Mouse (Mus musculus) liver, embryonic 11.5 days (tissue): ENCODE data around the gene Apopt1. TPM values are rescaled to one million over a fixed set of nuclear protein-coding genes. Genes with fewer than 3 reads are reported as not detected.
"Not testable (repeated sequence)": the region's sequence is repeated elsewhere in the genome, so short reads cannot be mapped to it uniquely, and the experiment has no call there.

ENCODE experiments used
- ATAC-seq: fragments of 200-750 bp; cut with Nextera tagmentation; replicated peaks from 2 replicates; pipeline ENCODE4 v1.8.0; 2017; ENCODE audit warnings: moderate number of reproducible peaks, mild to moderate bottlenecking, moderate TSS enrichment, moderate library complexity; ENCODE audit not compliant: low FRiP score
- DNase-seq: peaks from one replicate; pipeline ENCODE4 v3.0.0-alpha.2; 2017; ENCODE audit warnings: low spot score
- H3K27ac ChIP-seq: fragments of 300-500 bp; sonication (generic); 2 replicates; pipeline ENCODE4 v1.5.1; 2014; ENCODE audit warnings: mild to moderate bottlenecking, low read depth, low read length, control low read depth
- H3K27me3 ChIP-seq: fragments of 300-500 bp; sonication (generic); replicated peaks from 2 replicates; pipeline ENCODE4 v1.6.1; 2014; ENCODE audit warnings: low read length, mixed read lengths; ENCODE audit not compliant: control insufficient read depth, insufficient read depth
- H3K36me3 ChIP-seq: fragments of 300-500 bp; sonication (generic); 2 replicates; pipeline ENCODE4 v1.6.1; 2014; ENCODE audit warnings: mild to moderate bottlenecking, low read length, moderate library complexity, mixed read lengths; ENCODE audit not compliant: control insufficient read depth, insufficient read depth
- H3K4me1 ChIP-seq: fragments of 300-500 bp; sonication (generic); replicated peaks from 2 replicates; pipeline ENCODE4 v1.6.1; 2014; ENCODE audit warnings: low read length, mixed read lengths; ENCODE audit not compliant: control insufficient read depth, insufficient read depth
- H3K4me2 ChIP-seq: fragments of 300-500 bp; sonication (generic); 2 replicates; pipeline ENCODE4 v1.6.1; 2014; ENCODE audit warnings: mild to moderate bottlenecking, control low read depth, moderate library complexity
- H3K4me3 ChIP-seq: fragments of 300-500 bp; sonication (generic); 2 replicates; pipeline ENCODE4 v1.5.1; 2014; ENCODE audit warnings: low read depth, low read length, control low read depth
- H3K9ac ChIP-seq: fragments of 300-500 bp; sonication (generic); 2 replicates; pipeline ENCODE4 v1.6.1; 2014; ENCODE audit warnings: low read depth, low read length, control low read depth
- H3K9me3 ChIP-seq: fragments of 300-500 bp; sonication (generic); 2 replicates; pipeline ENCODE4 v1.6.1; 2016; ENCODE audit warnings: low read length, inconsistent platforms, mixed read lengths; ENCODE audit not compliant: control insufficient read depth
- WGBS: fragments of 180-500 bp; shearing (Covaris S2); extraction: QIAGEN DNeasy Blood & Tissue Kit; methylation state at CpG from one replicate; pipeline ENCODE4 v1.1.7; 2014; 5-methylcytosine and 5-hydroxymethylcytosine counted together
- polyA plus RNA-seq: library from polyadenylated mRNA; unstranded; fragments of >200 nt; fragmentation: Nextera tagmentation; extraction: Ambion mirVana; gene quantifications from 2 replicates; pipeline ENCODE4 v1.2.1, GENCODE M21; 2014

Gene Apopt1
- polyA plus RNA-seq, 1 experiment from 2014 or later = 67.7 TPM

DNA sequence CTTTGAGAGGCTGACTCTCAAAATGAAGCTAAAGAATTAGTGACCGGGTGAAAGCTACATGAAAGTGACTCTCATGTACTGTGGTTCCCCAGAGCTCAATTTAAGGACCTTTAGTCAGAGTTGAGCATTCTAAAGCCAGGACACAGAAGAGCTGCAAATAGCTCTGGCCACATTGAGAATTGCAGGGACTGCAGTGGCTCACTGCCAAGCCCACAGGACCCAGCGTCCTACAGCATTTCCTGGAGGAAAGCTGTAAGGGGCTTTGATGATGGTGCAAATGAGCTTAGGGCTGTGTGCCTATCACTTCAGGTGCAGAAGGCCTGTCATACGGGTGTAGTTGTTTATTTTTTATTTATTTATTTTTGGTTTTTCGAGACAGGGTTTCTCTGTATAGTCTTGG is 4.9 kb upstream of the Apopt1 start:
- Histone ChIP-seq H3K9ac (no peak overlapping the region), H3K36me3 (peaks cover 17% of the 10 kb centered on the region), H3K27me3 (no peaks in the 10 kb centered on the region; the same call in 1 of the 2 replicates), H3K27ac (no peak overlapping the region), H3K4me3 (no peak overlapping the region), H3K9me3 (no peaks in the 10 kb centered on the region), H3K4me1 (peaks cover 8% of the 10 kb centered on the region), H3K4me2 (no peak overlapping the region)
- no peak for DNase-seq
- WGBS = 85% methylated on average over 4 of the region's 4 CpGs
- no peak for ATAC-seq

DNA sequence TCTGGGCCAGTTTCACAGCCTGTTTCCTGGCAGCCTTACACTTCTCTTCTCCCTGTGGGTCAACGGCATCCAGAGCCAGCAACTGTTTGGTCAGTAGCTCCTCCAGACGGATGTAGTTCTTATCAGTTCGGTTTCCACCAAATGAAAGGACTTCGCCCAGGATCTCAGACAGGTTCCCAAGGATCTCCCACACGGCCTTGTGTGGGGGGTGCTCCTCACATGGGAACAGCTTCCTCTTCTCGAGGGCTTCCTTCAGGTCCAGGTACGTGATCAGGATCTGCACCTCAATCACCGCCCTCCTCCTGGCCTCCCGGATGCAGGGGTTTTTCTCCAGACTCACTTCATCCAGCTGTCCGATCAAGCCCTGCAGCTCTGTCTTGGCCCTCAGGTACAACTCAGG is 3.0 kb upstream of the Apopt1 start:
- 91% methylated on average over 10 of the region's 10 CpGs for WGBS
- H3K4me2 ChIP-seq = no peak overlapping the region
- H3K9ac ChIP-seq = no peak overlapping the region
- no peaks in the 10 kb centered on the region for H3K27me3 ChIP-seq
- peaks cover 17% of the 10 kb centered on the region for H3K36me3 ChIP-seq
- DNase-seq (no peak), ATAC-seq (no peak)
- H3K4me1 ChIP-seq = peaks cover 15% of the 10 kb centered on the region
- H3K9me3 ChIP-seq = no peaks in the 10 kb centered on the region
- H3K4me3 ChIP-seq = no peak overlapping the region
- H3K27ac ChIP-seq = no peak overlapping the region

DNA sequence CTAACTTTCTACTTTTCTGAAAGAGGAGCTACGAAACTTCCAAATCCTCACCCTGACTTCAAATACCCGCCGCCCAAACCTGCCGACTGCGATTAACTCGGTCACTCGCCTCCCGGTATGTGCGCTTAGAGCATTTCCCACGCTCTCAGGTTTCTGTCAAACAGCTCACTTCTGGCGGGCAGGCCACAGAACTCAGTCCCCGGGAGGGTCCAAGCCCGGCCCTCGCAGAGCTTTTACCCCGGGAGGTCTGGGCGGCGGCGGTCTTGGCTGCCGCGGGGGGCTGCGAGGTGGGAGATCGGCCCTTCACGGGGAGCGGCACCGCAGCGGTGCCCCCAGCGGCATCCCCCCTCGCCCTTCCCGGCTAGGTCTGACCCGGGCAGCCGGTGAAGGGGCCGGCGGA is 585 bp upstream of the Apopt1 start:
- peak; percentile 51 for DNase-seq
- H3K9ac ChIP-seq = peak overlapping the region; percentile 85
- WGBS = under 1% methylated on average over 33 of the region's 33 CpGs

DNA sequence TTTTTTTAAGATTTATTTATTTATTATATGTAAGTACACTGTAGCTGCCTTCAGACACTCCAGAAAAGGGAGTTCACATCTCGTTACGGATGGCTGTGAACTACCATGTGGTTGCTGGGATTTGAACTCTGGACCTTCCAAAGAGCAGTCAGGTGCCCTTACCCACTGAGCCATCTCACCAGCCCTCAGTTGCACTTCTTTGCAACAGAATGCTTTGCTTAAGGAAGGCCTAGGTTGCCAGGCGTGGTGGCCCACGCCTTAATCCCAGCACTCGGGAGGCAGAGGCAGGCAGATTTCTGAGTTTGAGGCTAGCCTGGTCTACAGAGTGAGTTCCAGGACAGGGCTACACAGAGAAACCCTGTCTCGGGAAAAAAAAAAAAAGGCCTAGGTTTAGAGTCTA is 819 bp downstream of the Apopt1 start:
- WGBS = 70% methylated on average over 6 of the region's 6 CpGs
- ATAC-seq, H3K9ac ChIP-seq: not testable (repeated sequence)

More for the DNA sequence above, 585 bp upstream of the Apopt1 start:
- H3K4me2 ChIP-seq = peak overlapping the region; percentile 91
- H3K36me3 ChIP-seq = peaks cover 17% of the 10 kb centered on the region
- no peaks in the 10 kb centered on the region for H3K9me3 ChIP-seq
- peak overlapping the region; percentile 70 for H3K27ac ChIP-seq
- no peaks in the 10 kb centered on the region for H3K27me3 ChIP-seq
- peak; percentile 23; the same call in 1 of the 2 replicates for ATAC-seq
- peaks cover 15% of the 10 kb centered on the region for H3K4me1 ChIP-seq
- H3K4me3 ChIP-seq = peak overlapping the region; percentile 94

DNA sequence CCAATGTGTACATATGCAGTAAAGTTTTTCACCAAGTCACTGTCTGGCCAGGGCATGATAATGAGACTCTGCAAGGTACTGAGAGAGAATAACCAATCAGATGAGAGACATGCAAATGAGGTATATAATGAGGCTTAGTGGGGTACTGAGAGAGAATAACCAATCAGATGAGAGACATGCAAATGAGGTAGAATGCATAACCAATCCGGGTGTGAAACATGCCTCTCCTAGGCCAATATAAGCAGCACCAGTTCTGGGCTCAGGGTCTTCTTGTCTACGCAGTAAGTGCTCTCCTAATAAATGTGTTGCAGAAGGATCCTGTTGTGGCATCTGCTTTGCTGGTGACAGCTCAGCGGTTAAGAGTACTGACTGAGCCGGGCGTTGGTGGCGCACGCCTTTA is 3.4 kb downstream of the Apopt1 start:
- ATAC-seq (no peak), DNase-seq (no peak)
- H3K4me1 ChIP-seq = peaks cover 14% of the 10 kb centered on the region
- no peak overlapping the region for H3K4me2 ChIP-seq
- H3K9ac ChIP-seq = no peak overlapping the region
- WGBS = 95% methylated on average over 7 of the region's 7 CpGs
- H3K27ac ChIP-seq = no peak overlapping the region
- H3K36me3 ChIP-seq = no peaks in the 10 kb centered on the region
- no peaks in the 10 kb centered on the region for H3K9me3 ChIP-seq
- H3K4me3 ChIP-seq = no peak overlapping the region
- no peaks in the 10 kb centered on the region for H3K27me3 ChIP-seq

More for the DNA sequence above, 819 bp downstream of the Apopt1 start:
- H3K4me2 ChIP-seq = peak overlapping the region; percentile 91
- not testable (repeated sequence) for DNase-seq, H3K9me3 ChIP-seq, H3K27me3 ChIP-seq, H3K27ac ChIP-seq
- peaks cover 15% of the 10 kb centered on the region for H3K4me1 ChIP-seq
- H3K4me3 ChIP-seq = peak overlapping the region; percentile 94
- H3K36me3 ChIP-seq = peaks cover 15% of the 10 kb centered on the region

DNA sequence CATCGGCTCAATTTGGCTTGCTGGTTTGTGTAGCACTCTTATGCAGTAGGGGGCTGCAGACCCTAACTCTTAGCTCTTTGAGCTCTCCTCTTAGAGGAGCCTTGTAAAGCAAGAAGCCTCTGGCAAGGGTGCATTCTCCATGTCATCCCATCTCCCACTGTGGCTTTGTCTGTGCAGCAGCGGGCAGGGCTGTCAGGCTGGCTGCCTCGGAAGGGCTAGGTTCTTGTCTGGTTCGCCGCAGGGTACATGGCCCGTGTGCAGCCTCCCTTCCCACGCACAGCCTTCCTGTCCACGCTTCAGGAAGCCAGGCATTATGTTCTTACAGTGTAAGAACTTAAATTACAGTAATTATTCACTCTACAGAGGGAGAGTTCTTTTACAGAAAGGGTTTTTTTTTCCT is 5.6 kb downstream of the Apopt1 start:
- no peak overlapping the region for H3K4me3 ChIP-seq
- no peaks in the 10 kb centered on the region for H3K27me3 ChIP-seq
- H3K4me1 ChIP-seq = 0 out of 2 replicates have a peak, but pooled peaks cover 7% of the 10 kb centered on the region
- H3K9ac ChIP-seq = no peak overlapping the region
- H3K9me3 ChIP-seq = no peaks in the 10 kb centered on the region
- H3K36me3 ChIP-seq = no peaks in the 10 kb centered on the region
- WGBS = 70% methylated on average over 8 of the region's 8 CpGs
- ATAC-seq (no peak), DNase-seq (no peak)
- H3K27ac ChIP-seq = no peak overlapping the region
- no peak overlapping the region for H3K4me2 ChIP-seq

DNA sequence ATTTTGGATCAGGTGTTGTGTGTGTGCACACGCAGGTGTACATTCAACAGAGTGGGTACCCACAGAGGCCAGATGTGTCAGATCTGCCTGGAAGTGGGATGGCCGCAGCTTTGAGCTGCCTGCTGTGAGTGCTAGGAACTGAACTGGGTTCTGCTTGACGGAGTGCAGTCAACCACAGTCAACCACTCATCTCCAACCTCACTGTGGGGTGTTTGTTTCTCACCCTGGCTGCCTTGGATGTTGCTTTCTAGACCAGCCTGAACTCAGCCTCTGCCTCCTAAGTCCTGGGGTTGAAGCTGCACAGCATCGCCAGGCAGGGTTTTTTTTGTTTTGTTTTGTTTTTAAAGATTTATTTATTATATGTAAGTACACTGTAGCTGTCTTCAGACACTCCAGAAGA is 7.2 kb downstream of the Apopt1 start:
- ATAC-seq = no peak
- no peak overlapping the region for H3K27ac ChIP-seq
- peaks cover 5% of the 10 kb centered on the region; the same call in 1 of the 2 replicates for H3K36me3 ChIP-seq
- H3K27me3 ChIP-seq = no peaks in the 10 kb centered on the region
- DNase-seq = no peak
- H3K4me2 ChIP-seq = no peak overlapping the region
- no peaks in the 10 kb centered on the region for H3K4me1 ChIP-seq
- H3K9me3 ChIP-seq = no peaks in the 10 kb centered on the region
- H3K4me3 ChIP-seq = no peak overlapping the region
- 87% methylated on average over 4 of the region's 4 CpGs for WGBS
- no peak overlapping the region for H3K9ac ChIP-seq

DNA sequence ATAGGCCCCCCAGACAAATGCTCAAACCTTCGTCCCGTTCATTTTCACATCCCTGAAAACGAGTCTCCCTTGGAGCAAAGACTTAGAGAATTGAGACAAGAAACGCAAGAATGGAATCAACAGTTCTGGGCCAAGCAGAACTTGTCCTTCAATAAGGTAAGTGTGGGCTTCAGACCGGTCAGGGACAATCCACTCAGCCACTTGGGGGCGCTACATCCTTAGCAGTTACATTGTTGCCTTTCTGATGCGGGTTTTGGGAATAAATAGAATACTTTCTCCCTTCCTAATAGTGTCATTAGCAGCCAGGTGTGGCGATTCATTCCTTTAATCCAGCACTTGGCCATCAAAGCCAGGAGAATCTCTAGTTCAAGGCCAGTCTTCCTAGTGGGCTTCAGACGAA is 9.6 kb downstream of the Apopt1 start:
- Histone ChIP-seq H3K27ac (no peak overlapping the region), H3K9ac (no peak overlapping the region), H3K9me3 (no peaks in the 10 kb centered on the region), H3K36me3 (peaks cover 7% of the 10 kb centered on the region; the same call in 1 of the 2 replicates), H3K27me3 (no peaks in the 10 kb centered on the region), H3K4me1 (no peaks in the 10 kb centered on the region), H3K4me3 (no peak overlapping the region), H3K4me2 (no peak overlapping the region)
- 65% methylated on average over 9 of the region's 9 CpGs for whole genome bisulfite sequencing
- ATAC-seq = no peak
- DNase-seq = no peak

DNA sequence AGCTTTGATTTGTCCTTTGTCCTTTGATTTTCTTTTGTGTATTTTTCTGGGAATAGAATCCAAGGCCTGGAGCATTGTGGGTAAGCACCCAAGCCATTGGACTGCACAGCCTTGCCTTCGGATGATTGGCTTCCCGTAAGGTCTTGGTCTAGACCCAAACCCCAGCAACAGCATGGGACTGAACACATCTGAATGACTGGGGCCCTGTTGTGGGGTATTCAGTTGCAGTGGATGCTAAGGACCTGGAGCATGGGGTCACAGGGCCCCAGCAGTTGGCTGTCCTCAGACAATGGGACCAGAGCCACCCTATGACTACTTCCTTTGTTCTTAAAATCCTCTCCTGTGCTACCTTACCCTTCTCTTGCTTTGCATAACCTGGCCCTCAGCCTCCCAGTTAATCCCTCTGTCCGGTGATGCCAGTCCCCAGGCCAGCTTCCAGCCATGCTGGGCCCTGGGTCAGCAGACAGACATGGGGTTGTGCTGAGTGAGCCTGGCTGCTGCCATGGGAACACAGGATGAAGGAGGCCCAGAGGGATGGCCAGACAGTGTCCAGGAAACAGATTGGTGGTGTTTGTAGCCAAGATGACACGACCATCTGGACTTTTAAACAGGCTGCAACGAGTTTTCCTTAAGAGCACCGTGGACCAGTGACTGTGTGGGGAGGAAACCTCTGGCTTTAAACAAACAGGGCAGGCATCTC is 11.7 kb downstream of the Apopt1 start:
- H3K36me3 ChIP-seq = peaks cover 8% of the 10 kb centered on the region; the same call in 1 of the 2 replicates
- WGBS = 77% methylated on average over 6 of the region's 6 CpGs
- DNase-seq (no peak), ATAC-seq (no peak)
- no peak overlapping the region for H3K4me3 ChIP-seq
- H3K9me3 ChIP-seq = no peaks in the 10 kb centered on the region
- H3K4me2 ChIP-seq = no peak overlapping the region
- H3K9ac ChIP-seq = no peak overlapping the region
- no peak overlapping the region for H3K27ac ChIP-seq
- no peaks in the 10 kb centered on the region for H3K4me1 ChIP-seq
- H3K27me3 ChIP-seq = no peaks in the 10 kb centered on the region
